Mouse (Mus musculus) lung, embryonic 16.5 days (tissue): ENCODE data around the gene Gm28551. TPM values are rescaled to one million over a fixed set of nuclear protein-coding genes. Genes with fewer than 3 reads are reported as not detected.
A peak's percentile ranks its signal among the peaks of the same experiment; 100 is the strongest.
"Not testable (repeated sequence)": the region's sequence is repeated elsewhere in the genome, so short reads cannot be mapped to it uniquely, and the experiment has no call there.

Source experiments
- ATAC-seq: fragments of 200-750 bp; cut with Nextera tagmentation; 2 replicates; pipeline ENCODE4 v1.8.0; 2017; ENCODE audit warnings: low read depth, mild to moderate bottlenecking, moderate library complexity
- H3K27ac ChIP-seq: fragments of 300-500 bp; sonication (generic); 2 replicates; pipeline ENCODE4 v1.5.1; 2014; ENCODE audit warnings: mild to moderate bottlenecking, control low read depth, low read length
- H3K27me3 ChIP-seq: fragments of 300-500 bp; sonication (generic); 2 replicates; pipeline ENCODE4 v1.6.1; 2014; ENCODE audit warnings: low read depth, low read length, mixed read lengths; ENCODE audit not compliant: control insufficient read depth, insufficient read depth
- H3K36me3 ChIP-seq: fragments of 300-500 bp; sonication (generic); 2 replicates; pipeline ENCODE4 v1.6.1; 2014; ENCODE audit warnings: low read length; ENCODE audit not compliant: control insufficient read depth, insufficient read depth
- H3K4me1 ChIP-seq: fragments of 300-500 bp; sonication (generic); replicated peaks from 2 replicates; pipeline ENCODE4 v1.6.1; 2014; ENCODE audit warnings: low read length, mixed read lengths; ENCODE audit not compliant: control insufficient read depth, insufficient read depth
- H3K4me2 ChIP-seq: fragments of 300-500 bp; sonication (generic); 2 replicates; pipeline ENCODE4 v1.6.1; 2014; ENCODE audit warnings: low read depth, low read length, control low read depth
- H3K4me3 ChIP-seq: fragments of 300-500 bp; sonication (generic); 2 replicates; pipeline ENCODE4 v1.5.1; 2014; ENCODE audit warnings: mild to moderate bottlenecking, low read length, control low read depth
- H3K9ac ChIP-seq: fragments of 300-500 bp; sonication (generic); 2 replicates; pipeline ENCODE4 v1.6.1; 2014; ENCODE audit warnings: low read length, control low read depth
- H3K9me3 ChIP-seq: fragments of 300-500 bp; sonication (generic); 2 replicates; pipeline ENCODE4 v1.6.1; 2016; ENCODE audit warnings: low read length; ENCODE audit not compliant: control insufficient read depth
- WGBS: fragments of 180-500 bp; shearing (Covaris S2); extraction: QIAGEN DNeasy Blood & Tissue Kit; methylation state at CpG from one replicate; pipeline ENCODE4 v1.1.7; 2014; 5-methylcytosine and 5-hydroxymethylcytosine counted together
- polyA plus RNA-seq: library from polyadenylated mRNA; unstranded; fragments of >200 nt; fragmentation: Nextera tagmentation; extraction: Ambion mirVana; gene quantifications from 2 replicates; pipeline ENCODE4 v1.2.1, GENCODE M21; 2015

The Gm28551 gene
- polyA plus RNA-seq, 1 experiment from 2014 or later, result 0.87 TPM

GRCm38 (mm10) chr1:53335465-53335864, 17.0 kb downstream of the Gm28551 start:
- H3K4me2 ChIP-seq, result no peak overlapping the region
- no peaks in the 10 kb centered on the region for H3K4me1 ChIP-seq
- H3K9me3 ChIP-seq, result no peaks in the 10 kb centered on the region
- no peak overlapping the region for H3K27ac ChIP-seq
- no peak overlapping the region for H3K4me3 ChIP-seq
- ATAC-seq, result no peak
- H3K9ac ChIP-seq, result no peak overlapping the region
- H3K27me3 ChIP-seq, result no peaks in the 10 kb centered on the region
- no peaks in the 10 kb centered on the region; the same call in 1 of the 2 replicates for H3K36me3 ChIP-seq

GRCm38 (mm10) chr1:53333527-53333926, 18.9 kb downstream of the Gm28551 start:
- H3K9ac ChIP-seq, H3K4me1 ChIP-seq, H3K27me3 ChIP-seq, H3K4me2 ChIP-seq, H3K9me3 ChIP-seq, H3K27ac ChIP-seq, H3K36me3 ChIP-seq, ATAC-seq, H3K4me3 ChIP-seq: not testable (repeated sequence)
- 58% methylated on average over 5 of the region's 5 CpGs for WGBS

DNA sequence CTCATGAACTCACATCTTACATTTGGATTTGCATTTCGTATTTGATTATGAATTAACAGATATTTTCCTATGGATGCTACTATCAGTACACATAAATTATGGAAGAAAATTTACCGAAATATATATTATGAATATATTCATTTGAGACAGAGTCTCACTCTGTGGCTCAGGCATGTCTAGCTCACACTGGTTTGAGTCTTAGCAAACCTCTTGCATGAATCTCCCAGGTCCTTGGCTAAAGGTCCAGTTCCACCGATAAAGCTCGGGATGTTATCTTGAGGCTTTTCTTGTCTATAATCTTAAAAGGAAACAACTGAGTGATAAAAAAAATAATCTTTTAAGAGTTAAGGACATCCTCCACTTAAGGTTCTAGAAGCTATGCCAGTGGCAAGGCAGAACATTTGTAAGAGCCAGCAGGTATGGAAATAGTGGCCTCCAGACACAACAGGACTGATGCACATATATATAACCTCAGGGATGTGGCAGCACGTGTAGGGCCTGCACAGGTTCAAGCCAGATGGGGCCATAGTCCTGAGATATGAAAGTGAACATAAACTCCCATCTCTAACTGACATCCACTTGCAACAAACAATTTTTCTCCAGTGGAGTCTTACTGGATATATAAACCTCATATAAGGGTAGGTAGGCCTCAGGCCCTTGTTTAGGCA, 27.5 kb downstream of the Gm28551 start:
- no peak for ATAC-seq
- no peaks in the 10 kb centered on the region for H3K4me1 ChIP-seq
- no peak overlapping the region for H3K4me3 ChIP-seq
- no peaks in the 10 kb centered on the region for H3K9me3 ChIP-seq
- H3K36me3 ChIP-seq, result peaks cover 10% of the 10 kb centered on the region
- no peak overlapping the region for H3K9ac ChIP-seq
- H3K27me3 ChIP-seq, result no peaks in the 10 kb centered on the region
- H3K4me2 ChIP-seq, result no peak overlapping the region
- WGBS, result 87% methylated on average over 5 of the region's 5 CpGs
- no peak overlapping the region for H3K27ac ChIP-seq

GRCm38 (mm10) chr1:53324277-53324676, 28.2 kb downstream of the Gm28551 start:
- H3K36me3 ChIP-seq, result peaks cover 11% of the 10 kb centered on the region
- H3K27ac ChIP-seq, result no peak overlapping the region
- no peak for ATAC-seq
- H3K9me3 ChIP-seq, result no peaks in the 10 kb centered on the region
- no peak overlapping the region for H3K9ac ChIP-seq
- H3K27me3 ChIP-seq, result no peaks in the 10 kb centered on the region
- H3K4me1 ChIP-seq, result no peaks in the 10 kb centered on the region
- no peak overlapping the region for H3K4me3 ChIP-seq
- no peak overlapping the region for H3K4me2 ChIP-seq
- 98% methylated on average over 1 of the region's 1 CpGs for WGBS

DNA sequence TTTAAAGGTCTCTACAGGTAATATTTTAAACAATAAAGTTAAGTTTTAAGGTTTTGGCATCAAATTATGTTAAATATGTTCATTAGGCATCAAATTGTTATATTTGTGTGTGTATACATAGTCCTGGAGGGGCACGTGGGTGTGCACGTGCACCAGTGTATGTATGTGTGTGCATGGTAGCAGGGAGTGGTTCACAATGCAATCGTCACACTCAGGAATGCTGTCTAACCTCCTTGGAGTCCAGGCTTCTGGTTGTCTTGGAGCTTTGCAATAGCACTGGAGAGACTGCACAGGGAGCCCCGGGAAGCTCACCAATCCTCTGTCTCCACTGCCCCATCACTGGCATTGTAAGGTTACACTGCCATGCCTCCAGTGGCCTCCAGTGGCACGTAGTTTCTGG, 29.2 kb downstream of the Gm28551 start:
- no peaks in the 10 kb centered on the region for H3K27me3 ChIP-seq
- H3K27ac ChIP-seq, result no peak overlapping the region
- 84% methylated on average over 5 of the region's 5 CpGs for WGBS
- H3K36me3 ChIP-seq, result peaks cover 15% of the 10 kb centered on the region
- no peak for ATAC-seq
- H3K9me3 ChIP-seq, result no peaks in the 10 kb centered on the region
- no peak overlapping the region for H3K4me2 ChIP-seq
- no peak overlapping the region for H3K9ac ChIP-seq
- H3K4me3 ChIP-seq, result no peak overlapping the region
- H3K4me1 ChIP-seq, result no peaks in the 10 kb centered on the region

DNA sequence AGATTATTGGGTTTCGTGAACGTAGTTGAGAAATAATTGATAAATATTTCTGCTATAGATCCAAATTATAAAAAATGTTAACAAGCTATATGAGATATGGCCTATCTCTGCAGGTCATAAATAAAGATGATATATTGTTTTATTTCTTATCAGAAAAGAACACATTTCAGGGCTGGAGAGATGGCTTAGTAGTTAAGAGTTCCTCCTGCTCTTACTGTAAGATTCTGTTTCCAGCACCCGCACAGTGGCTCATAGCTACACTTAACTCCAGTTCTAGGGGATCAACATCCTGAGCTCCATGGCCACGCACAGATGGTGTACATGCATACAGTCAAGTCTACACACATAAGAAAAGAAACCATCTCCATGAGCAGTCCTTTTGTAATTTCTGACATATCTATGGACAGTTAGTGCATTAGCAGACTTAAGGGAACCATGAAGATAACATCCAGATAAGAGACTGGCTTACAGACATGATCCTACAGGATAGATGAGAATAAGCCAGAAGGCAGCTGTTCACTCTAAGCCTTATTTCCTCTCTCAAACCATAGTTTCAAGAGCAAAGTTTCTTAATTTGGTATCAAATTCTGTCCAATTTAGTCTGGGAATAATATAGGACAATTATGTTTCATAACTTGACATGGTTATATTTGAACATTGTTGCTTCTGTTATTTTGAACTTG, 30.7 kb downstream of the Gm28551 start:
- H3K4me1 ChIP-seq, result no peaks in the 10 kb centered on the region
- no peak overlapping the region for H3K27ac ChIP-seq
- 95% methylated on average over 4 of the region's 4 CpGs for WGBS
- H3K36me3 ChIP-seq, result peaks cover 17% of the 10 kb centered on the region
- ATAC-seq, result no peak
- H3K27me3 ChIP-seq, result no peaks in the 10 kb centered on the region
- no peak overlapping the region for H3K9ac ChIP-seq
- no peak overlapping the region for H3K4me2 ChIP-seq
- H3K9me3 ChIP-seq, result no peaks in the 10 kb centered on the region
- H3K4me3 ChIP-seq, result no peak overlapping the region

- Histone ChIP-seq H3K27ac (peak within 1 kb of the TSS; percentile 87), H3K27me3 (no peaks in the 10 kb centered on the region), H3K4me1 (no peaks in the 10 kb centered on the region; the same call in 1 of the 2 replicates), H3K9ac (peak within 1 kb of the TSS; percentile 82), H3K4me3 (peak within 1 kb of the TSS; percentile 64), H3K9me3 (no peaks in the 10 kb centered on the region), H3K4me2 (peak within 1 kb of the TSS; percentile 72), H3K36me3 (peaks cover 3% of the 10 kb centered on the region; the same call in 1 of the 2 replicates)
- ATAC-seq, result peak; percentile 98
- WGBS, result 1% methylated on average over 27 of the region's 27 CpGs
Measured at GRCm38 (mm10) chr1:53312989-53313967, 39.2 kb downstream of the Gm28551 start, which contains the start of gene Osgepl1. TSS of gene Osgepl1 (plus strand) at chr1:53313624.

- Histone ChIP-seq H3K4me1 (peaks cover 3% of the 10 kb centered on the region; the same call in 1 of the 2 replicates), H3K4me2 (no peak overlapping the region), H3K9ac (no peak overlapping the region), H3K9me3 (no peaks in the 10 kb centered on the region), H3K36me3 (no peaks in the 10 kb centered on the region; the same call in 1 of the 2 replicates), H3K27me3 (no peaks in the 10 kb centered on the region), H3K4me3 (no peak overlapping the region), H3K27ac (no peak overlapping the region)
- 80% methylated on average over 4 of the region's 4 CpGs for WGBS
- ATAC-seq, result no peak
Measured at GRCm38 (mm10) chr1:53300506-53300905, 52.0 kb downstream of the Gm28551 start.
